Mouse (Mus musculus) megakaryocyte progenitor cell, adult 5-6 weeks (primary cell): Measurements from ENCODE around the gene Prpf3. TPM values are rescaled to one million over a fixed set of nuclear protein-coding genes. Genes with fewer than 3 reads are reported as not detected.
A peak's percentile ranks its signal among the peaks of the same experiment; 100 is the strongest.
"Not testable (repeated sequence)": the region's sequence is repeated elsewhere in the genome, so short reads cannot be mapped to it uniquely, and the experiment has no call there.

Source experiments
- ATAC-seq: replicated peaks from 2 replicates; pipeline ENCODE4 v1.8.0; 2016; ENCODE audit warnings: mild to moderate bottlenecking, moderate TSS enrichment, inconsistent platforms; ENCODE audit not compliant: poor library complexity
- total RNA-seq, 2 experiments: library from RNA; stranded (forward) in 1 of 2; stranded (reverse) in 1 of 2; fragments of 157-497, 149-512 nt in 1 of 2; fragments of 200-1000 nt in 1 of 2; gene quantifications; 2 replicates each; pipeline versions ENCODE4 v1.2.3 to v1.2.4; 2015 to 2017

The Prpf3 gene
- total RNA-seq, 2 experiments from 2014 or later: 25.7 to 56.2 TPM

GRCm38 (mm10) chr3:95881979-95882815, 26.5 kb upstream of the Prpf3 start, which contains the start of gene Ciart:
TSS of gene Ciart (minus strand) at chr3:95882251.
- peak; percentile 97 for ATAC-seq

DNA sequence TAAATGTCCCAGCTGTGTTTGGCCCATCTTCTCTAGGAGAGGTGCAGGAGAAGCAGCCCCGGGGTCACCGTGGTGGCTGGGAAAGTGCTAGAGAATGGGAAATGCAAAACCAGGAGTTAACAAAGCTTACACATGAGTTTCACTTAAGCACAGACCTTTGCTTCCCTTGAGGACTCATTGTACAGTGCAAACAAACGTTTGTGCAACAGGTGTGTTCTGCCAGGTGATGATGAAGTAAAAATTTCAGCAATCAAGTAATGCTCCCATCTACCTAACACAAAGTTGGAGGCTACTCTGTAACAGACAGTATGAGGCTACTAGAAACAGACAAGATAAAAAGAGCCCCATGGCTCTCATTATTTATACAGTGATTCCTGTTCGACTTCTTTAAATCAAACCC, 23.4 kb upstream of the Prpf3 start:
- no peak for ATAC-seq

DNA sequence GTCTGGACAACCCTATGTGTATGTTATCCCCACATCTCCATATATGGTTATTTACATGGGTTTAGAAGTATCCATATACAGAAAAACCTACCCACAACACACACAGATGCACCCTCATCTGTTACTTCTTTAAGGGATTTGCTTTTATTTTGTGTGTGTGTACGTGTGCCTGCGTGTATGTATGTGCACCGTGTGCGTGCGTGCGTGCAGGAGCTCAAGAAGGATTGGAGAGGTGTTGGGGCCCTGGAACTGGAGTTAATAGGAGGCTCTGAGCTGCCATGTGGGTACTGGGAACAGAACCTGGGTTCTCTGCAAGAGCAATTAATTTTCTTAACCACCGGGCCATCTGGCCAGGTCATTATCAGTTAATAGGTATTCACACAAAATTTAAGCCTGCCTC, 16.4 kb upstream of the Prpf3 start:
- no peak for ATAC-seq

- ATAC-seq: peak; percentile 99
Measured at GRCm38 (mm10) chr3:95871392-95871867, 15.7 kb upstream of the Prpf3 start, which contains the start of gene Mrps21. TSS of gene Mrps21 (minus strand) at chr3:95871519.

GRCm38 (mm10) chr3:95870976-95871375, 15.3 kb upstream of the Prpf3 start:
- ATAC-seq: no peak

- ATAC-seq: no peak
Measured at GRCm38 (mm10) chr3:95867408-95867807, 11.7 kb upstream of the Prpf3 start.

DNA sequence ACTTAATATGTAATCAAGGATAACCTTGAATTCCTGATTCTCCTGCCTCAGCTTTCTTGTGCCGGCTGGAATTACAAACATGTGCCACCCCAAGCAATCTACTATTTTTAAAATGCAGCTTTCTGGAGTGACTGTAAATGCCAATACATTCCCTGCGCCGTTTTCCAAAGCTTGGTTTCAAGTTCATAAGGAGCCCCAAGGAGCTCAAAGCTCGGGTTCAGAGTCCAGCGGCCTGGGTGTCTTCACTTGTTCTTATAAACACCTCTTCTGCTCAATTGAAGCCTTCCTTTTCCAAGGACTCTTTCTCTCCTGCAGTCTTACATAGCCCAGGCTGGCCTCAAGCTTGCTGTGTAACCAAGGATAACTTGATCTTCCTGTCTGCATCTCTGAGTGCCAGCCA, 10.4 kb upstream of the Prpf3 start:
- ATAC-seq: no peak

- no peak for ATAC-seq
Measured at GRCm38 (mm10) chr3:95865571-95865970, 9.9 kb upstream of the Prpf3 start.

DNA sequence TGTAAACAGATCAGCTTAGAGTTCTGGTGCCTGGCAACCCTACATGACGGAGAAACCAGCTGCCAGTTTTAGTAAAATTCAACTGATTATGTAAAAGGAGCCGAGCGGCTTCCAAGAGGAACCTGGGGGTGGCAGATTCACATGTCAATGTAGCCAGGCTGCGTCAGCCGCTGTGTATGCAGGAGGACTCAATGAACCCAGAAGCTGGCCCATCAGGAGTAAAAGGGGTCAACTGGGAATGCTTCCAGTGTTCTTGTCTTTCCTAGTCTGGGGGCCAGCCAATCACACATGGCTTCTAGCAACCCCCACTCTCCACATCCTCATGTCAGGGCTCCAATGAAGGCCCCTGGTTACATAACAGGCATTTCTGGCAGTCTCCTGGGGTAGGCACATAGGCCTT, 9.4 kb upstream of the Prpf3 start:
- no peak for ATAC-seq

DNA sequence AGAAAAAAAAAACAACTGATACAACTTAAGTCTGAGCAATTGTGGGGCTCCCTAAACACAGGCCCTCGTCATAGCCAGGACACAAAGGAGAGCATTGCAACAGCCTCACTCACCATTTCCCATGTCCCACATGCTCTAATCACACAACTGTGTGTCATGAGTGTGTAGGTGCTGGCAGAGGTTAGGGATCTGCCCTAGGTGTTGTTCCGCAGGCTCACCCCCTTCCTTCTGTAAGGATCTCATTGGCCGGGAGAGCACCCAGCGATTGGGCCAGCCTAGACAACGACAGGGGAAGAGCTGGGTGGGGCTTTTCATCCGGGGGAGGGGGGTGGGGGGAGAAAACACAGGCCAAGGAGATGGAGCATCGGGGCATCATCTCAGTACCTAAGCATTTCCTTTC, 7.9 kb upstream of the Prpf3 start:
- no peak for ATAC-seq

DNA sequence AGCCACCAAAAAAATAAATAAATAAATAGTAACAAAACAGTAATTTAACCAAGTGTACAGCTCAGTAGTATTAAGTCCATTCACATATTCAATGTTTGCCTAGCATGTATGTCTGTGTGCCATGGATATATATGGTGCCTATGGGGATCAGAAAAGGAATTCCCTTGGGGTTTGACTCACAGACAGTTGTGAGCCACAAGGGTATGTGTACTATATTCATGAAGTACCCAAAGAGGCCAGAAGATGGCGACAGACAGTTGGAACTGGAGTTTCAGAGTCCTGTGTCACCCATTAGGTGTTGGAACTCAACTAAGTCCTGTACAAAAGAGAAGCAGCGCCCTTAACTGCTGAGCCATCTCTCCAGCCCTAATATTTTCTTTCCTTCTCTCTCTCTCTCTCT, 6.1 kb upstream of the Prpf3 start:
- peak; percentile 98 for ATAC-seq

- ATAC-seq: no peak; the same call in 1 of the 2 replicates
Measured at GRCm38 (mm10) chr3:95861216-95861615, 5.5 kb upstream of the Prpf3 start.

- ATAC-seq: peak; percentile 29; the same call in 1 of the 2 replicates
Measured at GRCm38 (mm10) chr3:95860323-95860722, 4.6 kb upstream of the Prpf3 start.

DNA sequence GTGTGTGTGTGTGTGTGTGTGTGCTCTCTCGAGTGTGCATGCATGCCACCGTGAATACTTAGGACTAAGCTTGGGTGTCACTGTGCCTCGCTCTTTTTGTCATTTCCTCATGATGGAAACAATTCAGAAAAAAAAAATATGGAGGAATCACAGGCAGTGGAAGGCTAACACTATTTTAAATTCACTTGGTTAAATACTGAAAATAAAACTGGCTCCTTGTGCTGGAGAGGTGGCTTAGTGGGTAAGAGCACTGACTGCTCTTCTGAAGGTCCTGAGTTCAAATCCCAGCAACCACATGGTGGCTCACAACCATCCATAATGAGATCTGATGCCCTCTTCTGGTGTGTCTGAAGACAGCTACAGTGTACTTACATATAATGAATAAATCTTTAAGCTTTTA, 2.6 kb upstream of the Prpf3 start:
- not testable (repeated sequence) for ATAC-seq

- not testable (repeated sequence) for ATAC-seq
Measured at GRCm38 (mm10) chr3:95857050-95857449, 1.4 kb upstream of the Prpf3 start.

DNA sequence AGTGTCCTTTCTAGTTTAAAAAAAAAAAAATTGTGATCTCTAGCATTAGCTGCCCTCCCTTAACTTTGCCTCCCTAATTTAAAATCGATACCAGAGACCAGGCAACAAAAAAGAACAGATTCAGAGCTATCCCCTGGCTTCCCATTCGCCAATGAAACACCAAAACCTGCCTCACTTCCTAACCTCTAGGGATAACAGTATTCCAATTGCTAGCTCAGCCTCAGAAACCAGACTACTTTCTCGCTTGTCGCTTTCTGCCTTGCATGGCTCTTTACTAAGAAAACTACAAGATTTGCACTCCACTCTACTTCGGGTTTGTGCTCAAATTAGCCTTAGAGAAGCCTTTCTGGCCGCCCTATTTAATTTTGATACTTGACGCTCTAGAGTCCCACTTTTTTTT, 430 bp upstream of the Prpf3 start:
- peak; percentile 7; the same call in 1 of the 2 replicates for ATAC-seq

GRCm38 (mm10) chr3:95851317-95851716, 4.4 kb downstream of the Prpf3 start:
- no peak for ATAC-seq

GRCm38 (mm10) chr3:95850611-95851010, 5.1 kb downstream of the Prpf3 start:
- ATAC-seq: no peak

- no peak for ATAC-seq
Measured at GRCm38 (mm10) chr3:95842503-95843214, 13.0 kb downstream of the Prpf3 start.

GRCm38 (mm10) chr3:95839250-95839649, 16.4 kb downstream of the Prpf3 start:
- peak; percentile 54; the same call in 1 of the 2 replicates for ATAC-seq

GRCm38 (mm10) chr3:95829053-95829452, 26.6 kb downstream of the Prpf3 start:
- ATAC-seq: no peak

GRCm38 (mm10) chr3:95826275-95826674, 29.4 kb downstream of the Prpf3 start:
- ATAC-seq: no peak
